Mouse (Mus musculus) embryo, embryonic 11 days (tissue): ENCODE results near the gene Iqgap2.
A peak's percentile ranks its signal among the peaks of the same experiment; 100 is the strongest.

ENCODE experiments used
- DNase-seq: peaks from one replicate; pipeline ENCODE4 v3.0.0-alpha.2; 2015

The Iqgap2 gene

DNA sequence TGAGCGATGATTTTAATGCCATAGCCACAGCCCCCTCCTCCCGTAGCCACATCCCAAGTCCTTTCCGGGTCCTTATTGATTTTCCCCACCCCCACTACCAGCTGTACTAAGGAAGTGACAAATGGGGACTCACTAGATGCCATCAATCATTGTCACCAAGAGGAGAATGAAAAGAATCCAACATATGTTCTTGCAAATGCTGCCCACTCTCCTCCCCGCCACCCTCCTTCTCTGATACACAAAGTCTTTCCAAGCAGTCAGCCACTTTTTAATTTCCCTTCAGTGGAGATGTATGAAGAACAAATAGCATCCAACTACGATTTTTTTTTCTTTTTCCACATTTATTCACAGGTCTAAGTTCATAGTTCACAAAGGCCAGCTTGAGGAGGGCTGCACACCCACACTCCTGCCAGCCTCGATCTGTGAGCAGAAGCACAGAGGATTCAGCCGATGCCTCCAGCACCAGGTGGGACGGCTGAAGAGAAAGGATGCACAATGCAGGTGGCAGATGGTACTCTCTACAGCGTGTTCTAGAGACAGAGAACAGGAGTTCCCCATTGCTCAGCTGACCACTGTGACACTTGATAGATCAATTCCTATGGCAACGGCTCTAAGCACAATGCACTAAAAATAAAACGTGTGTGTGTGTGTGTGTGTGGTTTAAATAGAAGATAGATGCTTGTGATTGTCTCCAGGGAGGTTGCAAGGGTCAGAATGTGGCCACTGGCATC, 116.6 kb downstream of the Iqgap2 start:
- DNase-seq = peak; percentile 57

DNA sequence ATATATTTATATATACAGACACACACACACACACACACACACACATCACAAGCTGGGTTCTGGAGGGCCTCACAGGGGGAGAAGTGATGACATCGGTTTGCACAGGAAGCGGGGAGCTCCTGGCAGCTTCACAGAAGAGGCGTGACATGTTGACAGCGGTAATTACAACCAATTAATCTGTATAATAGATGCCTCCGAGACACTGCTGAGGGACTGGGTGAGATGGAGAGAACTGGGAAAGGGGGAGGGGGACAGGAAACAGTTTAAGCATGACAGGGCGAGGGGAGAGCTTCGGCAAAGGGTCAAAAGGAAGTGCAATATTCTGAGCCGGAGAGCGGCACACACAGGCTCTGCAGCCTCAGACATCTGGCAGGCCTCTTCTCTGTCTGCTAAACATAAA, 126.7 kb downstream of the Iqgap2 start:
- peak; percentile 75 for DNase-seq

DNA sequence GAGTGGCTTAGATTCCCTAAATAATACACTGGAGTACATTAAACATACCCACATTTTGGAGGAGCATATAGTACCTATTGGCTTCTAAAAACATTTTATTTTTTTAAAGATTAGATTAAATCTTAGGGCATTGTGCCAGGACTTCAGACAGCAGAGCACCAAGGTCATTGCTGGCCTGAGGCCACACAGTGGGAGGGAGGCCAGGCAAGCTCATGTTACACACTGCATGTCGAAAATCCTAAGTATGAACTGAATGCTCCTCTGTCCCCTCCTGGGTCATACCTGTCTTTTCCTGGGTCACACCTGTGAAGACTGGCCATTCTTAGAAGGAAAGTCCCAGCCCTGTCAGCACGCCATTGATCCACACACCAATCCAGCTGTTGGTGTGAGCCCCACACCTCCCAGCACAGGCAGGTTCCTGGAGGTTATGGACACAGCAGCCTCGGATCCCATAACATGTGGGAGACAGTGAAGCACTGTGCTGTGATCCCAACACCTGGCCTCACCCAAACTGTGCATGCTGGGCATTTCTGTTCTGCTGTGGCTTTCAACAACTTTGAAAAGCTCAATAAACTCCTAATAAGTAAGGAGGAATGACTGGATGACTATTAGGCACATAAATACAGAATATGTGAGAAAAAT, 127.7 kb downstream of the Iqgap2 start:
- no peak for DNase-seq

DNA sequence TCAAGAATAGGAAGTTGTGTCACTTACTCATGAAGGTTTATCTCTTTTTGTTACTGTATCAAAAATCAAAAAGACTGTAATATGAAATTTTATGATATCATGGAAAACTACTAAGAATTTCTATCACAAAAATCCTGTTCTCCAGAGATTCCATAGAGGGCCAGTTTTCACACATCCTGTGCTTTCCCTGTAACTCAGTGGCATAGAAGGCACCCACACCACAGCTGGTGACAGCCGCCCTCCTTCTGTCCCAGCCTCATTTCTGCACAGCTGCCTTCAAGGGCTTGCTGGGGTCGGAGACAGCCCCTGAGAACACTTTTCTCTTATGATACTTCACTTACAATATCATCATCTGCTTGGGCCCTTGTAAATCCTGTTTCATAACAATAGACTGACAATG, 131.9 kb downstream of the Iqgap2 start:
- no peak for DNase-seq

DNA sequence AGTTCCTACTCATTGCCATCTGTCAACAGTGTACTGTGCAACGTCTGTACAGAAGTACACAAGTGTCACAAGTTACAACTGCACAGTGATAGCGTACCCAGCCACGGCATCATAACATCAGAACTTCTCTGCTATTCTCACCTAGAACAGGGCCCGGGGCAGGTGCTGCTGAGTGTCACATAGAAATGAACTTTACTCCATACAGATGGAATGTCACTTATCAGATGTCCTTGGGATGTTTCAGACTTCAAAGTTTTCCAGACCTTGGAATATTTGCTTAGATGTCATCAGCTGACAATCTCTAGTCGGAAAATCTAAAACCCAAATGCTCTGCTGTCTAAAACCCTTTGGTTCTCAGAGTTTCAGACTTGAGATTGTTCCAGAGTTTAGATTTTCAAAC, 137.4 kb downstream of the Iqgap2 start:
- no peak for DNase-seq

DNA sequence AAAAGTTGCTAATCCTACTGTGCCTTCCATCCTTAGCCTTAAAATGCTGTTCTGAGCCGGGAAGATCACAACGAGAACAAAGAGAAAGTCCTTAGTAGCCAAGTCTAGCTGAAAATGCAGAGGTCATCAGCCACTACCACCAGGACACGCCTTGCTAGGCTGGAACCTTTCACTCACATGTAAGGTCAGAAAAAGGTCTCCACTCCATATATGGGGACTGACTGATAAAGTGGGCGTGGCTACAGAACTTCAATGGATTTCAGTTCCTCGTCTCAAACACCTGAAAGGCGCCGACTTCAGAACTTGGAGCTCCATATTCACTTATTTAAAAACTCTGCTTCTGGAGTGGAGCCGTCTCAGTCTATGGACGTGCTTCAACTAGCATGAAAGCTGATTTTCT, 139.3 kb downstream of the Iqgap2 start:
- DNase-seq = no peak

DNA sequence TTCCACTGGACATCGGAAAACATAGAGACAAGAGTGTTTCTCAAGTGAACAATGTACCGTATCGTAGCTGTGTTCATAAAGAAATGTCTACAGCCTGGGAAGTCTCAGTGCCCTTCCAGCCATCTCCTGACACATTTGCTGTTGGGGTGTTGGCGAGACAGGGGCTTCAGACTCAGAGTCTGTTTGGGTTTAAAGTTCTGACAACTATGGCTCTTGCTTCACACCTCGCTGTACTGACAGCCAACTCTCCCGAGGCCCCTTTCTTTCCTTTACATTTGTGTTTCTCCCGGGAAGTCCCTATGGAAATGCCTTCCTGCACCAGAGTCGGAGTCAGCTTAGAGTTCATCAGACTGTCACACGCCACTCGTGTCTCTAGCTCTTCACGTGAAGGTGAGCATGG, 144.2 kb downstream of the Iqgap2 start:
- DNase-seq = no peak

DNA sequence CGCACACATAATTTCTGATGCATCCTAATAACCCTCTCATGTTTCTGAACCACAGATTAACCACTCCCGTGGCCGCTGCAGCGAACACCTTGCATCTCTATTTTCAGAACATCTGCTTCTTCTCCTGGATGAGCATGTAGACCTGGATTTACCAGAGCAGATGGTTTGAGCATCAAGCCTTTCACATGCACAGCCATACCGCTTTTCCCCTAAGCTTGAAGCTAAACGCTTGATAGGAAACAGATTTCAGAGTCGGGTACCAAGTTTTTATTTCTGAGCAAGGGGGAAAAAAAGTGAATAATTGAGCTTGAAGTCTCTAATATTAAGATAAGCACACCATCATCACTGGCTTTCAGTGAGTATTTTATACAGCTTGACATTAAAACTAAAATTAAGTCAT, 144.6 kb downstream of the Iqgap2 start:
- DNase-seq = no peak

DNA sequence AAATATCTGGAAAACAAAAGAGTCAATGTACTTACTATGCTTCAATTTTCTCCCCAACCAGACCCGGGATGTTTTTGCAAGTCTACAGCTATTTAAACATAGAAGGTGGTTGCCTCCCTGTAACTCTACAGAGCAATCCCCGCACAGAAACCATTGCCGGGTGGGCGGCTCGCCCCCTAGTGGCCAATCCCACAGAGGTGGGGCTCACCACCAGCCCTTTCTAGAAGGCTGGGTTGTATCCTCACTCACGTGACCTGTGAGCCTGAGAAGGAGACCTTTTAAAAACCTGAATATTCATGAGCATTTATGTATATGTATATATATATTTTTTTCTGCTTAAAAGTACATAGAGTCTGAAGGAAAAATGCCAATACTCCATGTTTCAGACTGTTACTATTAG, 145.2 kb downstream of the Iqgap2 start:
- DNase-seq = peak; percentile 72

DNA sequence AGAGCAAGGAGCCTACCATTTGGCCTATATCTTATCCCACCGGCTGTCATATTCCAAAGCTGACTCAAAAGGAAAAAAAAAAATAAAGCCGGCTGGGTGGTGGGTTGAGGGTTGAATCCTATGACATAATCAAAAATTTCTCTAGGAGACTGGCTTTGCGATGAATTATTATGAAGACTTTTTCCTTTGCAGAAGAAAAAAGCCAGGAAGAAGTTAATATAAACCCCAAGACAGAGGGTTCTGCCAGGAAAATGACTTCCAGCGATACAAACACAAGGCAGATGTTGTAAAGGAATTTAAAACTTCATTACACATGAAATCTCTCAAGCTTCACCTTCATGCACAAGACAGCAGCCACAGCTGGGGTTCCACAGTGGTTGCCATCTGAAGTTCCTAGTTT, 146.3 kb downstream of the Iqgap2 start:
- no peak for DNase-seq

DNA sequence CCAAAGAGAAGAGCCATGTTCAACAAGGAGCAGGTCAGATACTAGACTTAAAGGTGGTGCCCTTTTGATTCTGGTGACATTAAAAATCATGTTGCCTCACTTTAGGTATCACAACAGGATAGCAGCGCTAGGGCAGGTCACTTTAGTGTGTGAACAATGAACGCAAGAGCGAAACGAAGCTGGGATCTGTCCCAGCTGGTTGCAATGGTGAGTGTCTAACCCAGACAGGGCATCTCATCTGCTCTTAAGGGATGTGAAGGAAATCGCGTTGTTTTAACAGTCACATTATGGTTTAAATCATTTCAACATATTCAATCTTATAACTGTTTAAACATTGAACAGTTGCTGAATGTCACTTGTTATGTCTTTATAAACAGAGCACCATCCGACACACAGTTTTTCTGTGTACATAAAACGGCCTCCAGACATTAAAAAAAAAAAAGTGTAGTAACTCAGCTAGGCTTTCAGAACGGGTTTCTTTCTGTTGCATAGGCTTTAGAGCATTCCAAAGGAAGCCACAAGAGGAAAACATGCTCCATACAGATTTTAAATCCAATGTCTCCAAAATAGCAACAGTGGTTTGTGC, 148.7 kb downstream of the Iqgap2 start:
- no peak for DNase-seq

DNA sequence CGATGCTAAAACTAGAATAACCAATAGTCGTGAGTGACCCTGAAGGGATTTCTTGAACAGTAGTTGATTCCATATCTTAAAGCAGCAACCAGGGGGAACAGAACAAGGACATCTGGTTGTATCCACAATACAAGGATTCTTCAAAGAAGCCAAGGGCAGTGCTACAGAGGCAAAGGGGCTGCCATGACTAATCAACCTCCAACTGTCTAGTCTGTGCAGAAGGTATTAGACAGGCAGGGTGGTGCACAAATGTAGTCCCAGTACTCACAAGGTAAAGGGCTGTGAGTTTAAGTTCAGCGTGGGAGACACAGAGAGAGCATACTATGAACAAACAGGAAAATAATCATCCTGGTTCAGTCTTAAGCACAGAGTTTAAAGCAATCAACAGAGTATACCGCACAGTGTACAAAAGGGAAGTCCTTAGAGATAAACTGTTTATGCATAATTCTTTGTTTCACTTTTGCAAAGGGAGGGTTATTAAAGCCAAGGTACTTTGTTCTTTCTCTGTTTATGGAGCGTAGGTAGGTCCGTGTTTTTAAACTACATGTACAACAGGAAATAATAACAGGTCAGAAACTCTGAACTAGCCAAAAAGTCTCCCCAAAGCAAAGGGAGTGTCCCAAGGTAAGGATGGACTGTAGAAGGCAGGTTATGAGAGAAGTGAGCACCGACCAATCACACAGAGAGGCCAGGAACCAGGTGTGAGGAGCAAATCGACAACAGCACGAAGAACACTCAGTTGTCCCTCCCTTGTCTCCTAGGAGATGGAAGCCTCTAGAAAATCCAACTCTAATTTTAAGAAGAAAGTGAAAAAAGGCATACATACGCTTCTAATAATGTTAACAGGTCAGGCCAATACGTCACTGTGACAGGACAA, 149.7 kb downstream of the Iqgap2 start:
- DNase-seq = no peak

DNA sequence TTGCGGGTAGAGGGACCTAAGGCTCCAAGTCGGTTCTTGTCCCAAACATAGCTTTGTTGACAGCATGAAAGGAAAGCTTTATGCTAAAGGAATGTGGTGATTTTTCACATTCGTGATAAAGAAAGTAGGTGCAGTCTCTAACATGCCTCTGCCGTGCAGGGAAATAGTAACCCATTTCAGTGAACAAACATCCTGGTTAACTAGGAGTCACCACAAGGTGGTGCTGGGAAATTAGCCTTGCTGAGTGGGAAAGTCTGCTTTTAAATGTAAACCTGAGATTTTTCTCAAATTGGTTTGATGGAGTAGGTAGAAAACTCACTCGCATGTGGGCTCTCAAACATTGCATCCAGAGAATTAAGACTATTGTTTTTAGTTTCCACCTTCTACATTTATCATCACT, 152.1 kb downstream of the Iqgap2 start:
- no peak for DNase-seq

DNA sequence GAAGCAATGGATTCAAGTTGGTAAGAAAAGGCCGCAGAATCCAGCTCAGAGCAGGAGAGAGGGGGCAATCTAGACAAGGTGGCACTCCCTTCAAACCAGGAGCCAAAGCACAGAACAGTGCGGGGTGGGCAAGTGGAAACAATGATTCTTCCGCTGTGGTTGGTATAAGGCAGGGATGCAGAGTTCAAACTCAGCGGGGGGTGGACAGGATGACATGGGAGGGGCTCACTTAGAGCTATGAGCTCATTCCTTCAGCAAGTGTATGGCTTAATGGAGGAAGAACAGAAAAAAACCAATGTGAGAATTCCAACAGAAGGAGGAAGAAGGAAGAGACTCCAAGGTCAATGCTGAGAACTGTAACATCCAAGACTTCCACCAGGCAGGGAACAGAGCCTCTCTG, 161.2 kb downstream of the Iqgap2 start:
- DNase-seq = no peak

DNA sequence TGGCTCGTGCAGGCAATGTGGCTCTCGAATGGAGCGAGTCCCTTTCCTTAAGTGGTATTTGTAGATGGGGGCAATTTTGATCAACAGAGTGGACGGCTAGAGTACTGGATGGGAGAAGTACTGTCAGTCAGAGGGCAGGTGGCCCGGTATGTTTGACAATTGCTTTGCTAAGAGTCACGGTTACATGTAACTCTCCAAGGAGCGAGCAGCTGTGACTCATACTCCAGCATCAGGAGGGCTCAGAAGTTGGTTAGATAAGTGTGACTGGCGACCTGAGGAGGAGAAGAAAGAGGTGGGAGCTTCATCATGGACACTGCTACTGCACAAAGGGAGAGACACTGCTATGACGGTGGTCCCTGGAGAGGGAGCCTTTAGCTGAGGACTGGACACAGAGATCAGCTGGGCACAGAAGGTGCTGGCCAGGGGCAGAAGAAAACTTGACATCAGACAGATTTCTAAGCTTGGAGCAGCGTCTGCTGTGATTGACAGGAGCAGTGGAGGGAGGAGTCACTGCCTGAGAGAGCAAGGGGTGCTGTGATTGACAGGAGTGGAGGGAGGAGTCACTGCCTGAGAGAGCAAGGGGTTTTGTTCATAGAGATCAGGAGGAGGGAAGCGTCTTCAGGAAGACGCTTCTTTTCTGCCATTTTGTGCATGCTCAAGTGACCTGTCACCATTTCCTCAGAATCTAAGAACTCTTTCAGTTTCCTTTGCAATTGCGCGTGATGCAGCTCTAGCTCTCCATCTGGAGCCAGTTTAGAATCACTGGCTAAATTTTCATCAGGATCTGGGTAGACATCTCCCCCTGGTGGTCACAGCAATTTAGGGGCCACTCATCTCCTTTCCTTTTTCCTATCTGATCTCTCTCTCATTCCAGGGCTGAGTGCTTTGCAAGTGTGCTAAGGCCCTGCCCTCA, 172.1 kb downstream of the Iqgap2 start:
- DNase-seq = peak; percentile 76

DNA sequence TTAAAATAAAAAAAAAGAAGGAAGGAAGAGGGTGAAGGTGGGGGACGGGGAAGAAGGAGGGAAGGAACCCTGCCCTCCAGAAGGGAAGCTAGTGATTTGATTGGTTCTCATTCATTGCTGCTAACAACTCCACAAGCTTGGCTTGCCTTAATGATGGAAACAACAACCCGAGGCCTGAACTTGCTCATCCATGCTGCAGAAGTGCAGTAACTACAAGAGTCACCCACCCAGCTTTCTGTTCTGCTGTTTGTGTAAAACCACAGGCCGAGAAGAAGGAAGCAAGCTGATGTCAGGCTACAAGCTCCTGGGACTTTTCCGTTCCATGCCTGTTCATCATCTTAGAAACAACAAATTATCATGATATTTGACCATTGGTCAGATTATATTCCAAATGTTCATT, 176.4 kb downstream of the Iqgap2 start:
- no peak for DNase-seq

DNA sequence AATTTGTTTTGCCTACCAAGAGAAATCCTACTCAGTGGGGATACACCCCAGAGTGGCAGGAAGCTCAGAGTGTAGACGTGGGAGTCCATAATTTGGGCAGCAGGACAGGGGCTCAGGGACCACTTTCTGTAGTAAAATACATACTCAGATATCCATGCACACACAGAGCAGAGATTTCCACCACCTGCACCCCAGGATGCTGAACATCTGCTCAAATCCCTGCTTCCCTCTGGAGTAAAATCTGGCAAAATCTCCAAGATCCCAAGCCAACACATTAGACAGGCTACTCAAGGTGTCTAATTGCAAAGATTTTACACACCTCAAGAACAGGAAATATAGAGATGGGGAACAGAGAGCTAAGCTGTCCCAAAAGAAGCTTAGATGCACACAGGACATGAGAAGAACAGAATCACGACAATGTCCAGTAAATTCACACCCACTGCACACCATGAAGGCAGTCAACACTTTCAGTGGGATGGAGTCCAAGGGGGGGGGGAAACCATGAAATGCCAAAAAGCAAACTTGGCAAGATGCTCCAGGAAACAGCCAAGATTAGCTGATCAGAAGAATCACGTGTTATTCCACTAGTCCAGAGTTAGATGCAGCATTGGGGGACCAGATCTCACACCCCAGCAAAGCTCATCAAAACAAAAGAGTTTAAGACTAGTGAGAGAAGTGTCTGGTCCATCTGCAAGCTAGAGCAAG, 177.3 kb downstream of the Iqgap2 start:
- DNase-seq = no peak

DNA sequence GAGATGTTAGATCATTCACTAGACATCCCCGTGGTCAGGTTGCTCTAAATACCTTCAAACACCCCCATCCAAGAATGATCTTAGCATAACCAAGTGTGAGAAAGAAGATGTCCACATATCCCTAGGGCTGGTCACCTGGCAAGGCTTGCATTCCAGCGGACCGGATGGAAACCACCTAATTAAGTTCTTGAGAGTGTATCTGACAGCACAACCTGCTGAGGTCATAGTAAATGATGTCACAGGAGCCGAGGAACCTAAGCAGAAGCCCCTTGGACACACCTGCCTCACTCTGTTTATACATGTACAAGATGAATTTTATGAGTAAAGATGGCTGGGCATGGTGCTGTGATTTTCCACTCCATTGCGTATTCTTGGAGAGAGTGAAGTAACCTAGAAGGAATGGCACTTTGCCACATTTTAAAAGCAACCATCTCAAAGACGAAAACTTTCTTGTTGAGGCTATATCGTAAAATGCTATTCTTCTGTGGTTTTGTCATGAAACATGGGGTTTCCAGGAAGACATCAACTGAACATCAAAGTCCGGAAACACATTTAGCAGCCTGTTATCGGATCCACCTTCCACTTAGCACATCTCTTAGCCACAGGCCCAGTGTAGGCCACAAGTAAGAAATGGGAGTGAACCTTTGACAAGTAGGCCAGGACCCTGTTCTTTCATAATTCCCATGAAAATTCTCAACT, 179.0 kb downstream of the Iqgap2 start:
- DNase-seq = no peak

DNA sequence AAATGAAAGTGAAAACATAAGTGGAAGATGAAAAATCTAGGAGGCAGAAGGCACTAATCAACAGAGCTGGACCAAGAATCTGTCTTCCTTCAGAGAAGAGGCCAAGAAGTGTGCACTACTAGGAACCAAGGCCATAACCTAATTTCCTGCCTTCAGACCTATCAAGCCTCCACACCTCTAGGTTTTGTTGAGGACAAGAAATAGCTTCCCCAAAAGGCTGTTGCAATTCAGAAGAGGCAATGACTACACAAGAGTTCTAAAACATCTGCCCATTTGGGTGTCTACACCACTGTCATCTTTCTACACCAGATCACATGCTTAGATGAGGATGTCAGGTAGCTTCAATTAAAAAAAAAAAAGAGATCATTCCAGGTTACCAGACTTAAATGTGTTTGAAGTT, 179.7 kb downstream of the Iqgap2 start:
- DNase-seq = no peak

DNA sequence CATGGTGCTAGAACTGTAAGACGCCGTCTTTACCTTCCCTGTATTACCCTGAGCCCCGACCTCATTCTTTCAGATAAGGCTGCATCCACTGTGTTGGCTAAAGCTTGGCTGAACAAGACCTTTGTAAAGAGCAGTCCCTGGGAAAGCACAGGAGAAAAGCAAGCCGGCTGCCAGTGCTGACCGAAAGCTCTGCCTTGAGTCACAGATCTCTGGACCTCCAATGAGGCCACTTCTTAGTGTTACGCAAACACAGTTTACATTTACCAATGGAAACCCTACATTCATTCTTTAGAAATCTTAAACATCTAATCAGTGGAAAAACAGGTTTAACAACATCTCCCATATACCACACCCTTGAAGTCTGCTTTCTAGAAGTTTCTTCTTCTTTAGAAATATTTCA, 186.1 kb downstream of the Iqgap2 start:
- DNase-seq = no peak

DNA sequence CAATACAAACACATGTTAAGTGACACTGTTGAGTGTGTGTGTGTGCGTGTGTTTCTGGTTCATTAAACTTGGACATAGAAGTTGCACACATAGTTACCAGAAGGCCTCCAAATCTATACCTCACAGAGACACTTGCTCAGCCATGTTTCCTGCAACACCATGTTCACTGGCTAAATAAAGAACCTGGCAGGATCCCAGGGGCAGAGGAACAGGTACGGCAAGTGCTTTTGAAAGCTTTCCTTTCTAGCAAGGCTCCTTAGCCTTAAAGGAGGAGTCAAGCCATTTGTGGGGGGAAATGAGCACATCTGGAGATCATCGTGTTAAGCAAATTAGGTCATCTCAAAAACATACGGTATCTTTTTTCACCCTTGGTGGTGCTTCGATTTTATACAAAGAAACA, 188.3 kb downstream of the Iqgap2 start:
- DNase-seq = no peak
